Mouse (Mus musculus) forebrain, embryonic 14.5 days (tissue): ENCODE results near the gene Sipa1l1. TPM values are rescaled to one million over a fixed set of nuclear protein-coding genes. Genes with fewer than 3 reads are reported as not detected.

ENCODE experiments used
- ATAC-seq: fragments of 200-750 bp; cut with Nextera tagmentation; 2 replicates; pipeline ENCODE4 v1.8.0; 2017; ENCODE audit warnings: mild to moderate bottlenecking, moderate library complexity
- DNase-seq: peaks from one replicate; pipeline ENCODE4 v3.0.0-alpha.2; 2015; ENCODE audit warnings: low spot score
- H3K27ac ChIP-seq: fragments of 300-500 bp; sonication (generic); 2 replicates; pipeline ENCODE4 v1.5.1; 2014; ENCODE audit warnings: low read depth, mild to moderate bottlenecking, control low read depth, low read length, moderate library complexity
- H3K27me3 ChIP-seq: fragments of 300-500 bp; sonication (generic); replicated peaks from 2 replicates; pipeline ENCODE4 v1.6.1; 2014; ENCODE audit warnings: low read length, control low read depth, mixed read lengths; ENCODE audit not compliant: control insufficient read depth, insufficient read depth
- H3K36me3 ChIP-seq: fragments of 300-500 bp; sonication (generic); 2 replicates; pipeline ENCODE4 v1.6.1; 2014; ENCODE audit warnings: low read length, control low read depth; ENCODE audit not compliant: control insufficient read depth, insufficient read depth
- H3K4me1 ChIP-seq: fragments of 300-500 bp; sonication (generic); 2 replicates; pipeline ENCODE4 v1.6.1; 2014; ENCODE audit warnings: antibody characterized with exemption, low read length, control low read depth; ENCODE audit not compliant: control insufficient read depth, insufficient read depth
- H3K4me2 ChIP-seq: fragments of 300-500 bp; sonication (generic); 2 replicates; pipeline ENCODE4 v1.6.1; 2014; ENCODE audit warnings: mild to moderate bottlenecking, control low read depth, low read length
- H3K4me3 ChIP-seq: fragments of 300-500 bp; sonication (generic); 2 replicates; pipeline ENCODE4 v1.5.1; 2014; ENCODE audit warnings: low read depth, low read length, control low read depth
- H3K9ac ChIP-seq: fragments of 300-500 bp; sonication (generic); 2 replicates; pipeline ENCODE4 v1.6.1; 2014; ENCODE audit warnings: mild to moderate bottlenecking, low read length, control low read depth, moderate library complexity
- H3K9me3 ChIP-seq: fragments of 300-500 bp; sonication (generic); replicated peaks from 2 replicates; pipeline ENCODE4 v1.6.1; 2016; ENCODE audit warnings: low read length, control low read depth, mixed read lengths; ENCODE audit not compliant: control insufficient read depth
- WGBS: fragments of 180-500 bp; shearing (Covaris S2); extraction: QIAGEN DNeasy Blood & Tissue Kit; methylation state at CpG from one replicate; pipeline ENCODE4 v1.1.7; 2014; 5-methylcytosine and 5-hydroxymethylcytosine counted together
- polyA plus RNA-seq: library from polyadenylated mRNA; unstranded; fragments of >200 nt; fragmentation: Nextera tagmentation; extraction: Ambion mirVana; gene quantifications from 2 replicates; pipeline ENCODE4 v1.2.1, GENCODE M21; 2014

Sipa1l1 gene
- polyA plus RNA-seq, 1 experiment from 2014 or later, result 13.5 TPM

DNA sequence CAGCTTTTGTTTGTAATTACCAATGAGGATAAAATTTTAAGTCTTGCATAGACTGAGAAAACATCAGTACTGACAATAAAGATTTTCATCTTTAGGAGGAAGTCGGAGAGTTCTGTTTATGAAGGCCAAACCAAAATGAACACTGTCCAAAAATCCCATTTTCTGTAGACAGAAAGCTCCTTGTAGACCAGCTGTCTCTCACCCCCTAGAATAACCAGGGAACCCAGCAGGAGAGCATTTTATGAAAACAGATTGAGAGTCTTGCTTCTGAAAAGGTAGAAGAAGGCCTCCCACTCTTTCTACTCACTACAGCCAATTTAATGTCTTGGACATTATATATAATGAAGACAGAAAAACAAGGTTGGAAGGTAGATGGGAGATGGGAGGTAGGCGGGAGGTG lies 198.2 kb downstream of the Sipa1l1 start:
- no peaks in the 10 kb centered on the region for H3K27me3 ChIP-seq
- H3K4me3 ChIP-seq, result no peak overlapping the region
- DNase-seq (no peak), ATAC-seq (no peak)
- no peaks in the 10 kb centered on the region for H3K36me3 ChIP-seq
- WGBS, result 94% methylated on average over 2 of the region's 2 CpGs
- 0 out of 2 replicates have a peak, but pooled peaks cover 5% of the 10 kb centered on the region for H3K4me1 ChIP-seq
- H3K9me3 ChIP-seq, result no peaks in the 10 kb centered on the region
- no peak overlapping the region for H3K9ac ChIP-seq
- H3K4me2 ChIP-seq, result no peak overlapping the region
- H3K27ac ChIP-seq, result no peak overlapping the region

DNA sequence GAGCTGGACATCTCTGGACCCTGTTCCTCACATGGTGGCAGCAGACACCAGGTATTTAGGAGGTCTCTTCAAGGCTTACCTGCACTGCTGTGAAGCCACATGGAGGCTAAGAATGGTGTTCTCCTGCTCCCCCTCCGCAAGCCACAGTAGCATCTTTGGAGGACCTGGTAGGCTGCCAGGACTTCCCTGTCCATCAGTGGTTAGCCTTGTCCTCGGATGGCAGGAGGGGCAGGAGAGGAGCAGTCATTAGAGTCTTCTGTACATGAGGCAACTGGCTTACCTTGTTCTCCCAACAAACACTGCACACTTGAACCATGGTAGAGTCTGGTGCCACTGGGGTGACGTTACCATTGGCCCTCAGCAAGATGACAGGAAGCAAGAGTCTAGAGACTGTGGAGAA lies 198.9 kb downstream of the Sipa1l1 start:
- ATAC-seq, result no peak
- H3K4me3 ChIP-seq, result no peak overlapping the region
- no peaks in the 10 kb centered on the region for H3K9me3 ChIP-seq
- DNase-seq, result no peak
- 0 out of 2 replicates have a peak, but pooled peaks cover 5% of the 10 kb centered on the region for H3K4me1 ChIP-seq
- H3K4me2 ChIP-seq, result no peak overlapping the region
- no peak overlapping the region for H3K9ac ChIP-seq
- H3K36me3 ChIP-seq, result no peaks in the 10 kb centered on the region
- no peaks in the 10 kb centered on the region for H3K27me3 ChIP-seq
- 86% methylated on average over 3 of the region's 3 CpGs for WGBS
- H3K27ac ChIP-seq, result no peak overlapping the region

- no peak overlapping the region for H3K9ac ChIP-seq
- WGBS, result 37% methylated on average over 5 of the region's 5 CpGs
Measured at GRCm38 (mm10) chr12:82369402-82370160, 200.5 kb downstream of the Sipa1l1 start.

DNA sequence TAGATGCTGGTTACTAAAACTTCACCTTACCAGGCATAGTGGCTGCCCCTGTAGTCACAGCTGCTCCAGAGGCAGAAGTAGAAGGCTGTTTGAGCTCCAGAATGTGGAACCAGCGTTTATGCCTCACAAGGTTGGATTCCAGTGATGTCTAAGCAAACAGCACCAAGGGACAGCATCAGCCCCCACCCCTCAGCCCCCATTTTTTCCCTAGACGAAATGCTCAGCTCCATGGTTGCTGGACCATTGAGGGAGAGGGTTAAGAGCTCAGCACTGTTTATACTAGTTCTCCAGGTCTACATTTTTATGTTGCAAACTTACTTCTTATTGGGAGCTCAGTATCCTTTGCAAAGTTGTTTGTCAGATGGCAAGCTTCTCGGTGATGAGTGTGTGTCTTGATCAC lies 202.1 kb downstream of the Sipa1l1 start:
- H3K9me3 ChIP-seq, result no peaks in the 10 kb centered on the region
- no peak for DNase-seq
- H3K27me3 ChIP-seq, result no peaks in the 10 kb centered on the region
- WGBS, result 82% methylated on average over 3 of the region's 3 CpGs
- H3K9ac ChIP-seq, result no peak overlapping the region
- no peak for ATAC-seq
- H3K4me2 ChIP-seq, result no peak overlapping the region
- H3K36me3 ChIP-seq, result no peaks in the 10 kb centered on the region
- H3K4me1 ChIP-seq, result 0 out of 2 replicates have a peak, but pooled peaks cover 5% of the 10 kb centered on the region
- no peak overlapping the region for H3K27ac ChIP-seq
- no peak overlapping the region for H3K4me3 ChIP-seq

More at GRCm38 (mm10) chr12:82369402-82370160, 200.5 kb downstream of the Sipa1l1 start:
- Histone ChIP-seq H3K27ac (no peak overlapping the region), H3K27me3 (no peaks in the 10 kb centered on the region), H3K4me3 (no peak overlapping the region), H3K4me1 (0 out of 2 replicates have a peak, but pooled peaks cover 5% of the 10 kb centered on the region), H3K9me3 (no peaks in the 10 kb centered on the region), H3K4me2 (no peak overlapping the region), H3K36me3 (no peaks in the 10 kb centered on the region)
- ATAC-seq, result no peak
- peak; percentile 38 for DNase-seq

DNA sequence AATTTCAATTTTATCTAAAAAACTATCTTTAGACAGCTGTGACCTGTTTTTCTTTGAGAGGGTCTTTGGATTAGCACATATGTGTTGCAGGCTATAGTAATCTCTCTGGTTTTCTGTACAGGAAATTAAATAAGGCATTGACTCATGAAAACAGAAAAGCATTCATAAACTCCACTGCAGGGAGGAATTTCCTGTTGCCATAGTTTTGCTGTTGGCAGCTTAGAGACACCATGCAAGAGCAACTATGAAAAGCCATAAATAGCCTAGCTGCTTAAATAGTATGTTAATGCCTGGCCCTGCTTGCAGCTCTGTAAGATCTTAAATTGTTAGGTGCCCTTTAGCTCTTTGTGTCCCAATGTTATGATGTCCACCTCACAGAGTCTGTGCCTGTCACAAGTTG lies 204.9 kb downstream of the Sipa1l1 start:
- H3K4me1 ChIP-seq, result 0 out of 2 replicates have a peak, but pooled peaks cover 5% of the 10 kb centered on the region
- no peak overlapping the region for H3K4me2 ChIP-seq
- no peaks in the 10 kb centered on the region for H3K9me3 ChIP-seq
- 0 out of 2 replicates have a peak overlapping the region, but pooled peaks have one; percentile 2 for H3K27ac ChIP-seq
- no peak overlapping the region for H3K4me3 ChIP-seq
- ATAC-seq (no peak), DNase-seq (peak; percentile 25)
- no peaks in the 10 kb centered on the region for H3K36me3 ChIP-seq
- H3K27me3 ChIP-seq, result no peaks in the 10 kb centered on the region
- H3K9ac ChIP-seq, result no peak overlapping the region

GRCm38 (mm10) chr12:82382932-82383331 lies 213.8 kb downstream of the Sipa1l1 start:
- 0 out of 2 replicates have a peak, but pooled peaks cover 11% of the 10 kb centered on the region for H3K36me3 ChIP-seq
- no peaks in the 10 kb centered on the region for H3K9me3 ChIP-seq
- no peak overlapping the region for H3K9ac ChIP-seq
- ATAC-seq (no peak), DNase-seq (no peak)
- WGBS, result 86% methylated on average over 3 of the region's 3 CpGs
- H3K4me3 ChIP-seq, result no peak overlapping the region
- H3K4me2 ChIP-seq, result no peak overlapping the region
- H3K27me3 ChIP-seq, result no peaks in the 10 kb centered on the region
- peaks cover 2% of the 10 kb centered on the region; the same call in 1 of the 2 replicates for H3K4me1 ChIP-seq
- H3K27ac ChIP-seq, result no peak overlapping the region

DNA sequence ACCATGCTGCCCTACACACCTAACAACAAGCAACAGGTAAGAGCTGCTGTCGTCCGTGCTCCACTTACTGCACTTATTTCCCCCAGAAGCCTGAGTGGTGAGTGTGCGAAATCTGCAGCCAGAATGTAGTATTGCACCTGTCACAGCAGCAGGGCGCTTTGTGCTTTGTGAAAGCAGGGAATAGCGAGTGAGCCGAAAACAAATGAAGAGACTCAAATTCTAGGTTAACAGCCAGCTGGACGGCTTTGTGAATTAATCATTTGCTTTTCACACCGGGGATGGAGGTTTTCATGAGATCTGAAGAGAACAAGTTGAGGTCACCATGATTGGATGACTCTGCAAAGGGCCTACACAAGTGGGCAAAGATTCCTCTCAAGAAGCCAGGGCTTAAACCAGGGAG lies 215.6 kb downstream of the Sipa1l1 start:
- WGBS, result 65% methylated on average over 8 of the region's 8 CpGs
- H3K9me3 ChIP-seq, result no peaks in the 10 kb centered on the region
- no peak overlapping the region for H3K4me2 ChIP-seq
- 0 out of 2 replicates have a peak, but pooled peaks cover 11% of the 10 kb centered on the region for H3K36me3 ChIP-seq
- H3K27me3 ChIP-seq, result no peaks in the 10 kb centered on the region
- no peak overlapping the region for H3K27ac ChIP-seq
- no peak for ATAC-seq
- H3K4me1 ChIP-seq, result peaks cover 3% of the 10 kb centered on the region; the same call in 1 of the 2 replicates
- H3K9ac ChIP-seq, result no peak overlapping the region
- peak; percentile 30 for DNase-seq
- no peak overlapping the region for H3K4me3 ChIP-seq

DNA sequence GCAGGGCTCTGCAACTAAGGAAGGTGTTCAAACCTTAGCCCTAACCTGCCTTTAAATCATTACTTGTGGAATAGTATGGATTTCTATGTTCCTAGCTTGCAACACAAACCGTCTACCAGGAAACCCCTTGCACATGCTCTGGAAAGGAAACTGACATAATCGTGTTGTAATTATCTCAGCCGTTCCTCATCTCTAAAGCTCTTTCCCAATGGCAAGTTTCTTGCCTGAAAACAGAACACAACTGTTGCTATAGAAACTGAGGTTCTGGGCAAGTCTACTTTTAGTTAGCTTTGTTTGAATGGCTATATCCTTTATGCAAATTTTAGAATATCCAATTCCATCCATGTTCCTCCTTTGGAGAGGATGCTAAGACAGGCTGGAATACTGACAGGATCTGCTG lies 217.9 kb downstream of the Sipa1l1 start:
- 0 out of 2 replicates have a peak, but pooled peaks cover 11% of the 10 kb centered on the region for H3K36me3 ChIP-seq
- no peaks in the 10 kb centered on the region for H3K9me3 ChIP-seq
- no peak overlapping the region for H3K9ac ChIP-seq
- no peak overlapping the region for H3K4me3 ChIP-seq
- DNase-seq, result no peak
- no peak overlapping the region for H3K27ac ChIP-seq
- WGBS, result 72% methylated on average over 3 of the region's 3 CpGs
- no peaks in the 10 kb centered on the region for H3K27me3 ChIP-seq
- H3K4me1 ChIP-seq, result peaks cover 4% of the 10 kb centered on the region; the same call in 1 of the 2 replicates
- H3K4me2 ChIP-seq, result no peak overlapping the region
- ATAC-seq, result no peak

DNA sequence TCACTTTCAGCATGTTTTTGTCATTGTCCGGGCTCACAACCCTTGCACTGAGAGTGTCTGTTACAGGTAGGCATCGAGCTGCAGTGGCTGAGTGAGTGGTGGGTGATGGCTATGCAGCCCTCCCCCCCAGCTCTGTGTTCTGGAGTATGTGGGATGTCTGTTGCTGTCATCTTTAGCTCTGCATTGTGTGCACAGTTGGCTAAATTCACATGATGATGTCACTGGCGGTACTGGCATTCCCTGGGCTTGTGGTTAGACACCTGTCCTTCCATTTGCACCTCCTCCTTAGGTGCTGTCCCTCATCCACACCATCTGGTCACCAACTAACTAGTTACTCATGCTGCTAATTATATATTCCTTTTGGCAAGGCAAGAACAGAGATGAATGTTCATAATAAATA lies 218.5 kb downstream of the Sipa1l1 start:
- 96% methylated on average over 3 of the region's 3 CpGs for WGBS
- H3K36me3 ChIP-seq, result 0 out of 2 replicates have a peak, but pooled peaks cover 11% of the 10 kb centered on the region

More for the DNA sequence above, 218.5 kb downstream of the Sipa1l1 start:
- peak; percentile 66; the same call in 1 of the 2 replicates for ATAC-seq
- no peaks in the 10 kb centered on the region for H3K27me3 ChIP-seq
- no peak for DNase-seq
- no peak overlapping the region for H3K4me3 ChIP-seq
- no peaks in the 10 kb centered on the region for H3K9me3 ChIP-seq
- H3K27ac ChIP-seq, result no peak overlapping the region
- no peak overlapping the region for H3K9ac ChIP-seq
- H3K4me2 ChIP-seq, result no peak overlapping the region
- H3K4me1 ChIP-seq, result peaks cover 4% of the 10 kb centered on the region; the same call in 1 of the 2 replicates
